Mouse (Mus musculus) ZHBTc4 (cell line): ENCODE results near the gene Tmem199.

Experiments
- DNase-seq: peaks from one replicate; pipeline ENCODE4 v3.0.0-alpha.2; 2011; ENCODE audit warnings: low read depth, low spot score

The Tmem199 gene

GRCm38 (mm10) chr11:78524838-78525237 lies 12.9 kb upstream of the Tmem199 start:
- no peak for DNase-seq

- DNase-seq: peak; percentile 22
Measured at GRCm38 (mm10) chr11:78523241-78523955, 11.4 kb upstream of the Tmem199 start.

- peak; percentile 49 for DNase-seq
Measured at GRCm38 (mm10) chr11:78522481-78522997, 10.6 kb upstream of the Tmem199 start.

- DNase-seq: no peak
Measured at GRCm38 (mm10) chr11:78521880-78522279, 9.9 kb upstream of the Tmem199 start.

- peak; percentile 62 for DNase-seq
Measured at GRCm38 (mm10) chr11:78518931-78519330, 7.0 kb upstream of the Tmem199 start.

- DNase-seq: peak; percentile 68
Measured at GRCm38 (mm10) chr11:78515549-78516325, 3.8 kb upstream of the Tmem199 start.

GRCm38 (mm10) chr11:78513106-78513790 lies 1.3 kb upstream of the Tmem199 start:
- peak; percentile 61 for DNase-seq

- DNase-seq: peak; percentile 60
Measured at GRCm38 (mm10) chr11:78509148-78509547, 2.8 kb downstream of the Tmem199 start.

- no peak for DNase-seq
Measured at GRCm38 (mm10) chr11:78505430-78505829, 6.5 kb downstream of the Tmem199 start.

GRCm38 (mm10) chr11:78502909-78503650 lies 8.9 kb downstream of the Tmem199 start, which contains the start of gene Sebox:
TSS of gene Sebox (plus strand) at chr11:78503447.
- DNase-seq: no peak

GRCm38 (mm10) chr11:78501529-78501928 lies 10.4 kb downstream of the Tmem199 start:
- peak; percentile 54 for DNase-seq

- DNase-seq: no peak
Measured at GRCm38 (mm10) chr11:78500623-78501202, 11.3 kb downstream of the Tmem199 start.

GRCm38 (mm10) chr11:78499543-78499942 lies 12.4 kb downstream of the Tmem199 start:
- no peak for DNase-seq

- DNase-seq: no peak
Measured at GRCm38 (mm10) chr11:78499004-78499403, 13.0 kb downstream of the Tmem199 start, which contains the start of gene Vtn. TSS of gene Vtn (plus strand) at chr11:78499091.

- DNase-seq: peak; percentile 98
Measured at GRCm38 (mm10) chr11:78497544-78498522, 14.1 kb downstream of the Tmem199 start, which contains the start of gene Sarm1. TSS of gene Sarm1 (minus strand) at chr11:78497754.

- DNase-seq: peak; percentile 38
Measured at GRCm38 (mm10) chr11:78497071-78497541, 14.9 kb downstream of the Tmem199 start.

GRCm38 (mm10) chr11:78495904-78496303 lies 16.1 kb downstream of the Tmem199 start:
- peak; percentile 75 for DNase-seq

GRCm38 (mm10) chr11:78490781-78491241 lies 21.2 kb downstream of the Tmem199 start:
- DNase-seq: peak; percentile 81

- DNase-seq: peak; percentile 87
Measured at GRCm38 (mm10) chr11:78488168-78488567, 23.8 kb downstream of the Tmem199 start.
